19 mouse cellular contexts compared by ENCODE assay signal in genomic region chr10:85001920-85002319, GRCm38 (mm10).
DNase-seq lines count a peak whose midpoint lies in the region; ATAC-seq lines count a peak whose summit lies in the region.
"Had no signal": no experiment of that assay in that cellular context is flagged by ENCODE, and none has a peak within 500 bp of the region (broad histone marks: within the 10 kb centered on the region; RNA-seq: fewer than 3 reads in every experiment).

No protein-coding gene starts in this region.

- H3K9me3 ChIP-seq in heart, embryonic 13.5 days = no peaks in the 10 kb centered on the region
- no peaks in the 10 kb centered on the region for H3K9me3 ChIP-seq in intestine, embryonic 16.5 days (ENCODE audit: control insufficient read depth, low read length)
- H3K9me3 ChIP-seq: G1E; limb, embryonic 13.5 days; liver, embryonic 15.5 days had no signal

- no peaks in the 10 kb centered on the region for H3K27me3 ChIP-seq in heart, embryonic 13.5 days (replicated peaks)
- H3K27me3 ChIP-seq in intestine, embryonic 16.5 days (replicated peaks; ENCODE audit: control insufficient read depth, insufficient read depth, low read length) = no peaks in the 10 kb centered on the region
- H3K27me3 ChIP-seq: limb, embryonic 13.5 days; liver, embryonic 15.5 days had no signal

- peak; percentile 12 for DNase-seq in lung, postnatal 14 days
- no peak for DNase-seq in lung, postnatal 25 days (ENCODE audit: low spot score)
- DNase-seq in heart, adult 11 months = peak; percentile 97
- peak; percentile 68 for DNase-seq in heart, postnatal 4 days
- no peak for DNase-seq in kidney, adult 18-20 months
- DNase-seq in thymus, postnatal 0 days (ENCODE audit: low spot score) = no peak
- DNase-seq: adrenal gland, adult 8-10 months; cerebellum, adult 9-10 months; forebrain, postnatal 0 days; retina, postnatal 1 day; spleen, adult 18-20 months; thymus, postnatal 36 days had no signal

- WGBS in heart, embryonic 13.5 days = 48% methylated on average over 7 of the region's 7 CpGs
- WGBS in intestine, embryonic 16.5 days = 87% methylated on average over 7 of the region's 7 CpGs

- no peak overlapping the region for H3K9ac ChIP-seq in heart, embryonic 13.5 days
- no peak overlapping the region for H3K9ac ChIP-seq in intestine, embryonic 16.5 days (ENCODE audit: low read depth, low read length)
- H3K9ac ChIP-seq: forebrain, postnatal 0 days; limb, embryonic 13.5 days; liver, embryonic 15.5 days had no signal

- no peak overlapping the region for H3K4me3 ChIP-seq in heart, embryonic 13.5 days
- H3K4me3 ChIP-seq in intestine, embryonic 16.5 days (ENCODE audit: low read length) = no peak overlapping the region
- H3K4me3 ChIP-seq: left cerebral cortex, adult 2 months; limb, embryonic 13.5 days; liver, embryonic 15.5 days had no signal

- peak overlapping the region; percentile 55 for H3K27ac ChIP-seq in heart, embryonic 13.5 days (replicated peaks)
- no peak overlapping the region for H3K27ac ChIP-seq in intestine, embryonic 16.5 days (ENCODE audit: low read length)
- H3K27ac ChIP-seq: left cerebral cortex, adult 2 months; limb, embryonic 13.5 days; liver, embryonic 15.5 days; stomach, postnatal 0 days had no signal

- H3K4me1 ChIP-seq in heart, embryonic 13.5 days = peaks cover 68% of the 10 kb centered on the region
- H3K4me1 ChIP-seq in intestine, embryonic 16.5 days (ENCODE audit: control insufficient read depth, insufficient read depth, low read length) = no peaks in the 10 kb centered on the region

- no peak overlapping the region for H3K4me2 ChIP-seq in heart, embryonic 13.5 days
- H3K4me2 ChIP-seq in intestine, embryonic 16.5 days (ENCODE audit: low read depth, low read length) = no peak overlapping the region
- H3K4me2 ChIP-seq: limb, embryonic 13.5 days; liver, embryonic 15.5 days had no signal

- peaks cover 17% of the 10 kb centered on the region for H3K36me3 ChIP-seq in heart, embryonic 13.5 days
- no peaks in the 10 kb centered on the region for H3K36me3 ChIP-seq in intestine, embryonic 16.5 days (ENCODE audit: control insufficient read depth, insufficient read depth, low read length)
- H3K36me3 ChIP-seq: liver, embryonic 15.5 days had no signal

- ATAC-seq in heart, embryonic 13.5 days (ENCODE audit: extremely low read depth, insufficient number of reproducible peaks, low FRiP score, low TSS enrichment) = no peak
- ATAC-seq in intestine, embryonic 16.5 days = no peak
- ATAC-seq: forebrain, postnatal 0 days had no signal

Comparison
In these comparisons a context has a peak if more than half of its experiments do, and no peak if none do; other contexts are left out.
1. DNase-seq: peak in lung, postnatal 14 days (single experiment), heart, adult 11 months (single experiment) and heart, postnatal 4 days (single experiment); none in lung, postnatal 25 days (single experiment), kidney, adult 18-20 months (single experiment) and thymus, postnatal 0 days (single experiment).